Comparison of ENCODE assay signal across 14 mouse cellular contexts in genomic region chr2:20764566-20765090, GRCm38 (mm10).
"Had no signal": no experiment of that assay in that cellular context is flagged by ENCODE, and none has a peak within 500 bp of the region (broad histone marks: within the 10 kb centered on the region; RNA-seq: fewer than 3 reads in every experiment).

No protein-coding gene starts in this region.

- DNase-seq: forebrain, postnatal 0 days; heart, adult 18-20 months; heart, postnatal 14 days; heart, postnatal 36 days; kidney, adult 11 months; kidney, adult 2 months; kidney, adult 9 months; kidney, postnatal 14 days; kidney, postnatal 36 days; layer of hippocampus, adult 9-11 months; layer of hippocampus, postnatal 36 days; liver; liver, embryonic 13.5 days; liver, postnatal 0 days had no signal
